Mouse (Mus musculus): ENCODE results near the gene Rffl. TPM values are rescaled to one million over a fixed set of nuclear protein-coding genes. Genes with fewer than 3 reads are reported as not detected.

Rffl gene
- polyA plus RNA-seq, 1 experiment from 2014 or later = 8.7 TPM

- Histone ChIP-seq H3K9ac (replicated peaks) (no peak overlapping the region), H3K4me2 (replicated peaks) (no peak overlapping the region), H3K27ac (replicated peaks) (no peak overlapping the region), H3K27me3 (no peaks in the 10 kb centered on the region), H3K4me3 (no peak overlapping the region), H3K36me3 (peaks cover 51% of the 10 kb centered on the region), H3K4me1 (peaks cover 25% of the 10 kb centered on the region), H3K9me3 (no peaks in the 10 kb centered on the region)
- WGBS = 91% methylated on average over 11 of the region's 11 CpGs
- ATAC-seq (replicated peaks) = no peak
Measured at GRCm38 (mm10) chr11:82783453-82783852, 87.6 kb downstream of the Rffl start.

- ATAC-seq (replicated peaks) = no peak
- Histone ChIP-seq H3K36me3 (peaks cover 39% of the 10 kb centered on the region), H3K4me2 (replicated peaks) (peak overlapping the region; percentile 74), H3K9me3 (no peaks in the 10 kb centered on the region), H3K4me3 (peak overlapping the region; percentile 87), H3K9ac (replicated peaks) (peak overlapping the region; percentile 95), H3K4me1 (peaks cover 25% of the 10 kb centered on the region), H3K27me3 (no peaks in the 10 kb centered on the region), H3K27ac (replicated peaks) (no peak overlapping the region)
- WGBS = 32% methylated on average over 6 of the region's 6 CpGs
Measured at GRCm38 (mm10) chr11:82782197-82782596, 88.8 kb downstream of the Rffl start.

- under 1% methylated on average over 75 of the region's 90 CpGs for WGBS
- ATAC-seq (replicated peaks) = peak; percentile 96
Measured at GRCm38 (mm10) chr11:82780983-82781903, 89.8 kb downstream of the Rffl start, which contains the start of gene Lig3. Gene Lig3 (plus strand): TSS chr11:82781108.

GRCm38 (mm10) chr11:82780134-82780533 lies 90.9 kb downstream of the Rffl start:
- WGBS = 51% methylated on average over 5 of the region's 5 CpGs
- H3K9me3 ChIP-seq = no peaks in the 10 kb centered on the region

More at GRCm38 (mm10) chr11:82780983-82781903, 89.8 kb downstream of the Rffl start, which contains the start of gene Lig3:
- Histone ChIP-seq H3K36me3 (peaks cover 29% of the 10 kb centered on the region), H3K9ac (replicated peaks) (peak within 1 kb of the TSS; percentile 95), H3K27ac (replicated peaks) (peak within 1 kb of the TSS; percentile 95), H3K4me1 (peaks cover 25% of the 10 kb centered on the region), H3K27me3 (no peaks in the 10 kb centered on the region), H3K9me3 (no peaks in the 10 kb centered on the region), H3K4me2 (replicated peaks) (peak within 1 kb of the TSS; percentile 74), H3K4me3 (peak within 1 kb of the TSS; percentile 87)

GRCm38 (mm10) chr11:82764438-82764924 lies 106.5 kb downstream of the Rffl start:
- peaks cover 27% of the 10 kb centered on the region for H3K4me1 ChIP-seq
- H3K9ac ChIP-seq (replicated peaks) = peak overlapping the region; percentile 79
- no peaks in the 10 kb centered on the region for H3K27me3 ChIP-seq
- H3K4me3 ChIP-seq = peak overlapping the region; percentile 79
- peak overlapping the region; percentile 91 for H3K27ac ChIP-seq (replicated peaks)
- H3K36me3 ChIP-seq = 0 out of 2 replicates have a peak, but pooled peaks cover 4% of the 10 kb centered on the region
- H3K9me3 ChIP-seq = no peaks in the 10 kb centered on the region
- H3K4me2 ChIP-seq (replicated peaks) = peak overlapping the region; percentile 92
- WGBS = under 1% methylated on average over 28 of the region's 28 CpGs
- ATAC-seq (replicated peaks) = peak; percentile 82

More at GRCm38 (mm10) chr11:82780134-82780533, 90.9 kb downstream of the Rffl start:
- H3K27me3 ChIP-seq = no peaks in the 10 kb centered on the region
- peaks cover 25% of the 10 kb centered on the region for H3K4me1 ChIP-seq
- H3K4me2 ChIP-seq (replicated peaks) = peak overlapping the region; percentile 74
- peaks cover 18% of the 10 kb centered on the region for H3K36me3 ChIP-seq
- no peak overlapping the region for H3K27ac ChIP-seq (replicated peaks)
- peak overlapping the region; percentile 95 for H3K9ac ChIP-seq (replicated peaks)
- peak overlapping the region; percentile 87 for H3K4me3 ChIP-seq
- ATAC-seq (replicated peaks) = no peak

- Histone ChIP-seq H3K27ac (replicated peaks) (peak within 1 kb of the TSS; percentile 91), H3K36me3 (0 out of 2 replicates have a peak, but pooled peaks cover 4% of the 10 kb centered on the region), H3K4me2 (replicated peaks) (peak within 1 kb of the TSS; percentile 92), H3K9me3 (no peaks in the 10 kb centered on the region), H3K9ac (replicated peaks) (peak within 1 kb of the TSS; percentile 79), H3K4me3 (peak within 1 kb of the TSS; percentile 79), H3K27me3 (no peaks in the 10 kb centered on the region), H3K4me1 (peaks cover 27% of the 10 kb centered on the region)
- under 1% methylated on average over 44 of the region's 44 CpGs for WGBS
- peak; percentile 98 for ATAC-seq (replicated peaks)
Measured at GRCm38 (mm10) chr11:82763742-82764437, 107.1 kb downstream of the Rffl start, which contains the start of the genes Cct6b and Zfp830. Gene Cct6b (minus strand): TSS chr11:82764321. Gene Zfp830 (plus strand): TSS chr11:82764345.

- no peaks in the 10 kb centered on the region for H3K36me3 ChIP-seq
- peak overlapping the region; percentile 91 for H3K27ac ChIP-seq (replicated peaks)
- peaks cover 27% of the 10 kb centered on the region for H3K4me1 ChIP-seq
- peak overlapping the region; percentile 79 for H3K4me3 ChIP-seq
- ATAC-seq (replicated peaks) = no peak
- H3K27me3 ChIP-seq = no peaks in the 10 kb centered on the region
- H3K9me3 ChIP-seq = no peaks in the 10 kb centered on the region
- WGBS = 6% methylated on average over 4 of the region's 4 CpGs
- H3K4me2 ChIP-seq (replicated peaks) = peak overlapping the region; percentile 92
- H3K9ac ChIP-seq (replicated peaks) = peak overlapping the region; percentile 79
Measured at GRCm38 (mm10) chr11:82763261-82763660, 107.7 kb downstream of the Rffl start.

- Histone ChIP-seq H3K36me3 (no peaks in the 10 kb centered on the region), H3K4me2 (replicated peaks) (no peak overlapping the region), H3K9me3 (no peaks in the 10 kb centered on the region), H3K4me1 (peaks cover 27% of the 10 kb centered on the region), H3K27me3 (no peaks in the 10 kb centered on the region), H3K27ac (replicated peaks) (no peak overlapping the region), H3K9ac (replicated peaks) (no peak overlapping the region), H3K4me3 (no peak overlapping the region)
- WGBS = 91% methylated on average over 6 of the region's 6 CpGs
- no peak for ATAC-seq (replicated peaks)
Measured at GRCm38 (mm10) chr11:82762286-82762829, 108.7 kb downstream of the Rffl start.

GRCm38 (mm10) chr11:82755919-82756318 lies 115.1 kb downstream of the Rffl start:
- Histone ChIP-seq H3K4me1 (no peaks in the 10 kb centered on the region), H3K27me3 (no peaks in the 10 kb centered on the region), H3K9ac (replicated peaks) (no peak overlapping the region), H3K36me3 (no peaks in the 10 kb centered on the region), H3K4me3 (no peak overlapping the region), H3K9me3 (no peaks in the 10 kb centered on the region), H3K27ac (replicated peaks) (no peak overlapping the region), H3K4me2 (replicated peaks) (no peak overlapping the region)
- WGBS = 90% methylated on average over 1 of the region's 1 CpGs
- ATAC-seq (replicated peaks) = no peak

All from forebrain, embryonic 15.5 days (tissue).